13 mouse cellular contexts compared by ENCODE assay signal in the genomic region with DNA sequence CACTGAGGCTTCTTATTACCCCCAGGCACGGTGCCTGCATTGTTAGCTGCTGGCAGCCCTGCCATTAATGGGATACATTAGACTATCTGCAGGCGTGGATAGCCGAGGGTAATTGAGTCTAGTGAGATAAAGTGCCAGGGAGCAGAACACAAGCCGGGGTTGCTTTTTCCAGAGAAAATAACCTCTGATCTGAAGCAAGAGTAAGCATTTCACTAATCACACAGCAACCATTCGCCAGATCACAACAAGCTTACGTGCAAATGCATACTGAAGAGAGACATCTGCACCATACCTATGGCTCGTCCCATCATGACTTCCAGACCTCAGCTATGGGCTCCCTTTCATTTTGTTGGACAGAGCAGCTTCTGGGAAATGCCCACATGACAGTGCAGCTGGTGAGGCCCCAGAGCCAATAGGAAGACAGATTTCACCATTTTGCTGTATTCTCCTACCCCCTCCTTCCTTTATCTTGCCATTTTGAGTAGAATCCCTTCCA. TPM values are rescaled to one million over a fixed set of nuclear protein-coding genes. Genes with fewer than 3 reads are reported as not detected.
DNase-seq lines count a peak whose midpoint lies in the region; ATAC-seq and TF ChIP-seq lines count a peak whose summit lies in the region.
"Had no signal": no experiment of that assay in that cellular context is flagged by ENCODE, and none has a peak within 500 bp of the region (broad histone marks: within the 10 kb centered on the region; RNA-seq: fewer than 3 reads in every experiment).

No protein-coding gene starts in this region.

- H3K9ac ChIP-seq in forebrain, embryonic 12.5 days = no peak overlapping the region
- no peak overlapping the region for H3K9ac ChIP-seq in intestine, embryonic 15.5 days
- H3K9ac ChIP-seq: limb, embryonic 15.5 days had no signal

- H3ac ChIP-seq in myocyte (ENCODE audit: control insufficient read depth, insufficient read length) = no peak overlapping the region

- H3K4me2 ChIP-seq in forebrain, embryonic 12.5 days = no peak overlapping the region
- H3K4me2 ChIP-seq in intestine, embryonic 15.5 days (replicated peaks) = no peak overlapping the region
- H3K4me2 ChIP-seq in myocyte (ENCODE audit: low read depth) = peak overlapping the region; percentile 1
- H3K4me2 ChIP-seq: heart, embryonic 11.5 days; limb, embryonic 15.5 days had no signal

- H3K27ac ChIP-seq in forebrain, embryonic 12.5 days = peak overlapping the region; percentile 37
- H3K27ac ChIP-seq in intestine, embryonic 15.5 days = peak overlapping the region; percentile 38; the same call in 1 of the 2 replicates
- H3K27ac ChIP-seq: limb, embryonic 15.5 days had no signal

- H3K4me1 ChIP-seq in forebrain, embryonic 12.5 days = peaks cover 45% of the 10 kb centered on the region
- H3K4me1 ChIP-seq in intestine, embryonic 15.5 days (replicated peaks) = 0 out of 2 replicates have a peak, but pooled peaks cover 6% of the 10 kb centered on the region

- DNase-seq in frontal cortex, postnatal 10 days (ENCODE audit: low spot score in 2 of 2) = no peak
- DNase-seq in thymus, postnatal 36 days = no peak
- DNase-seq in T-cell, adult 2 months (ENCODE audit: low spot score) = no peak
- no peak for DNase-seq in right cerebral cortex, postnatal 4 days
- DNase-seq: adrenal gland, postnatal 36 days; B cell, adult 2 months had no signal

- peak; percentile 21; the same call in 1 of the 2 replicates for ATAC-seq in frontal cortex, adult (ENCODE audit: low TSS enrichment)
- ATAC-seq in forebrain, embryonic 12.5 days (ENCODE audit: low FRiP score) = no peak; the same call in 1 of the 2 replicates
- ATAC-seq in intestine, embryonic 15.5 days = peak; percentile 36; the same call in 1 of the 2 replicates
- ATAC-seq: inflammation-experienced regulatory T-cells, adult 6 months had no signal

- no peak for TF ChIP-seq POLR2A in myocyte (IDR thresholded peaks at IDR 0.05; ENCODE audit: insufficient read length, low read depth)

- H3K36me3 ChIP-seq in forebrain, embryonic 12.5 days (replicated peaks) = no peaks in the 10 kb centered on the region
- H3K36me3 ChIP-seq in intestine, embryonic 15.5 days = no peaks in the 10 kb centered on the region
- no peaks in the 10 kb centered on the region for H3K36me3 ChIP-seq in myocyte (ENCODE audit: control insufficient read depth, insufficient read depth)
- H3K36me3 ChIP-seq: limb, embryonic 15.5 days had no signal

- no peaks in the 10 kb centered on the region for H3K79me2 ChIP-seq in myocyte (ENCODE audit: control insufficient read depth, insufficient read depth)

- no peak overlapping the region for H3K4me3 ChIP-seq in forebrain, embryonic 12.5 days (replicated peaks)
- H3K4me3 ChIP-seq in intestine, embryonic 15.5 days (replicated peaks) = no peak overlapping the region
- no peak overlapping the region for H3K4me3 ChIP-seq in myocyte
- H3K4me3 ChIP-seq: limb, embryonic 15.5 days had no signal

- H3K27me3 ChIP-seq in forebrain, embryonic 12.5 days = no peaks in the 10 kb centered on the region
- no peaks in the 10 kb centered on the region for H3K27me3 ChIP-seq in intestine, embryonic 15.5 days (replicated peaks)
- H3K27me3 ChIP-seq in myocyte (ENCODE audit: control insufficient read depth, insufficient read depth, insufficient read length) = no peaks in the 10 kb centered on the region
- H3K27me3 ChIP-seq: limb, embryonic 15.5 days had no signal

- H3K9me3 ChIP-seq in forebrain, embryonic 12.5 days = no peaks in the 10 kb centered on the region
- no peaks in the 10 kb centered on the region for H3K9me3 ChIP-seq in intestine, embryonic 15.5 days
- H3K9me3 ChIP-seq: limb, embryonic 15.5 days had no signal

- WGBS in forebrain, embryonic 12.5 days = 61% methylated on average over 7 of the region's 7 CpGs
- WGBS in intestine, embryonic 15.5 days = 52% methylated on average over 7 of the region's 7 CpGs

TF ChIP-seq in myocyte, 11 proteins besides CTCF, POLR2A, EP300 and RAD21:
- TF ChIP-seq MYOG (IDR thresholded peaks at IDR 0.05; ENCODE audit: control insufficient read depth in 1 of 3, insufficient read depth in 1 of 3, insufficient read length in 2 of 3, low read depth in 2 of 3) (no peak), SRF (IDR thresholded peaks at IDR 0.05; ENCODE audit: control insufficient read depth, insufficient read length, low read depth) (no peak), USF1 (IDR thresholded peaks at IDR 0.05; ENCODE audit: low read depth) (no peak), POLR2AphosphoS2 (IDR thresholded peaks at IDR 0.05; ENCODE audit: insufficient read length, low read depth) (no peak), REST (IDR thresholded peaks at IDR 0.05; ENCODE audit: insufficient read depth, insufficient read length) (no peak)

RNA-seq across cellular contexts. Expression of a gene that starts 59.3 kb away (rescaled TPM):
- 4.8 and 6.1 TPM in 2 replicates for polyA plus RNA-seq in forebrain, embryonic 12.5 days (2016; fragmentation: Nextera tagmentation; extraction: Ambion mirVana)
- 1.7 and 1.9 TPM in 2 replicates for polyA plus RNA-seq in intestine, embryonic 15.5 days (2015; fragmentation: Nextera tagmentation; extraction: Ambion mirVana)
- 0.31 TPM for polyA plus RNA-seq in myocyte (2012; fragmentation: generic; extraction: Trizol)
